In the genomic region with DNA sequence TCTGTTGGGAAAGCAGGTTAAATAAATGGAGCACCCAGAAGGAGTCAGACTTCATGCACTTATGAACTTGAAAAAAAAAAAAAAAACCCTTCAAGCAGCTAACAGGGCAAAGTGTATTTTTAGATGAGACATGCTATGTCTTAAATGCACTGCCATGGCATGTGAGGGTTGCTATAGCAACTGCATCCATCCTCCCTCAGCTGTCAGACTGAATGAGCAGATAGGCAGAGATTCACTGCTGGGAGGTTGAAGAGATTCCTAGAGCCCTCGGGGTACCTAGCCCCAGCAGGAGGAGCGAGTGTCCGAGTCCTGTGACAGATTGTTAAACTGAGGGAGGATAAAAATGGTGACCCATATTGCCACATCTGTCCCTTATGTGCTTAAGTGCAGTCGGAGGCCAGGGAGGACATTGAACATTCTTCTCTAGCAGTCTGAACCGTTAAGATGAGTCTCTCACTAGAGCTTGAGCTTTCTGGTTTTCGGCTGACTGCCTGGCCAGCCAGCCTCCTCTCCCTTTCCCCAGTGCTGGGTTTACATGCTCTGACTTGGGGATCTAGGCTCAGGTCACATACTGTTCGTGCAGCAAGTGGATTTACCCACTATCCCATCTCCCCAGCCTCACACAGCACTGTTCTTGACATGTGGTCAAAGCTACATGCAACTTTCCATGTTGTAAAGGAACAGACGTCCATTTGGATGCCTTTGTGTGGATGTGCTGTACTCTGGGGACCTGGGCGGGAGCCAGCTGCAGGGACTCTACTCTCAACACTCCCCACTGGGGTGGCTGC, we compare ENCODE assay signal across 14 mouse cellular contexts. TPM values are rescaled to one million over a fixed set of nuclear protein-coding genes. Genes with fewer than 3 reads are reported as not detected.
DNase-seq lines count a peak whose midpoint lies in the region; ATAC-seq lines count a peak whose summit lies in the region.
"Not testable (repeated sequence)": the region's sequence is repeated elsewhere in the genome, so short reads cannot be mapped to it uniquely, and the experiment has no call there.
"Had no signal": no experiment of that assay in that cellular context is flagged by ENCODE, and none has a peak within 500 bp of the region (broad histone marks: within the 10 kb centered on the region; RNA-seq: fewer than 3 reads in every experiment).

No protein-coding gene starts in this region.

- H3K9me3 ChIP-seq in forebrain, embryonic 14.5 days (replicated peaks; ENCODE audit: control insufficient read depth, low read length); hindbrain, embryonic 14.5 days (ENCODE audit: control insufficient read depth, low read length); midbrain, embryonic 11.5 days (ENCODE audit: control insufficient read depth, low read length); midbrain, embryonic 15.5 days; neural tube, embryonic 13.5 days: not testable (repeated sequence)

- 52% methylated on average over 2 of the region's 9 CpGs for WGBS in forebrain, embryonic 14.5 days
- WGBS in hindbrain, embryonic 14.5 days: 59% methylated on average over 2 of the region's 9 CpGs
- 54% methylated on average over 2 of the region's 9 CpGs for WGBS in midbrain, embryonic 11.5 days
- 58% methylated on average over 3 of the region's 9 CpGs for WGBS in midbrain, embryonic 15.5 days
- 69% methylated on average over 3 of the region's 9 CpGs for WGBS in neural tube, embryonic 13.5 days

- DNase-seq in forebrain, embryonic 14.5 days (ENCODE audit: low spot score); hindbrain, embryonic 14.5 days (ENCODE audit: low spot score); midbrain, embryonic 11.5 days (ENCODE audit: low spot score, missing footprints): not testable (repeated sequence)

- ATAC-seq in forebrain, embryonic 14.5 days: peak; percentile 86
- peak; percentile 92 for ATAC-seq in frontal cortex, adult (ENCODE audit: low TSS enrichment)
- peak; percentile 78 for ATAC-seq in hindbrain, embryonic 14.5 days (ENCODE audit: low FRiP score)
- peak; percentile 23; the same call in 1 of the 2 replicates for ATAC-seq in midbrain, embryonic 11.5 days (ENCODE audit: low FRiP score)
- peak; percentile 93 for ATAC-seq in midbrain, embryonic 15.5 days (replicated peaks)
- peak; percentile 61; the same call in 1 of the 2 replicates for ATAC-seq in neural tube, embryonic 13.5 days (ENCODE audit: low read depth)

- H3K9ac ChIP-seq in forebrain, embryonic 14.5 days (ENCODE audit: low read length); hindbrain, embryonic 14.5 days; midbrain, embryonic 11.5 days (ENCODE audit: low read length); midbrain, embryonic 15.5 days; neural tube, embryonic 13.5 days: not testable (repeated sequence)

- not testable (repeated sequence) for H3K4me1 ChIP-seq in forebrain, embryonic 14.5 days (ENCODE audit: control insufficient read depth, insufficient read depth, low read length); hindbrain, embryonic 14.5 days (replicated peaks; ENCODE audit: control insufficient read depth, insufficient read depth, low read length); midbrain, embryonic 11.5 days (ENCODE audit: control insufficient read depth, insufficient read depth, low read length); midbrain, embryonic 15.5 days; neural tube, embryonic 13.5 days (replicated peaks)

- H3K27ac ChIP-seq in forebrain, embryonic 14.5 days (ENCODE audit: low read depth, low read length); hindbrain, embryonic 14.5 days; midbrain, embryonic 11.5 days (ENCODE audit: low read depth, low read length); neural tube, embryonic 13.5 days (replicated peaks): not testable (repeated sequence)
- H3K27ac ChIP-seq in midbrain, embryonic 15.5 days: 0 out of 2 replicates have a peak overlapping the region, but pooled peaks have one; percentile 48

- not testable (repeated sequence) for H3K27me3 ChIP-seq in forebrain, embryonic 14.5 days (replicated peaks; ENCODE audit: control insufficient read depth, insufficient read depth, low read length); hindbrain, embryonic 14.5 days (ENCODE audit: control insufficient read depth, insufficient read depth, low read length); midbrain, embryonic 11.5 days (ENCODE audit: control insufficient read depth, insufficient read depth, low read length); midbrain, embryonic 15.5 days (replicated peaks); neural tube, embryonic 13.5 days

- not testable (repeated sequence) for H3K4me3 ChIP-seq in forebrain, embryonic 14.5 days (ENCODE audit: low read depth, low read length); hindbrain, embryonic 14.5 days (replicated peaks; ENCODE audit: low read length); midbrain, embryonic 11.5 days (ENCODE audit: low read depth, low read length); midbrain, embryonic 15.5 days; neural tube, embryonic 13.5 days

- not testable (repeated sequence) for H3K36me3 ChIP-seq in forebrain, embryonic 14.5 days (ENCODE audit: control insufficient read depth, insufficient read depth, low read length); hindbrain, embryonic 14.5 days (replicated peaks; ENCODE audit: control insufficient read depth, insufficient read depth); midbrain, embryonic 11.5 days (ENCODE audit: control insufficient read depth, insufficient read depth, low read length); midbrain, embryonic 15.5 days (replicated peaks); neural tube, embryonic 13.5 days

- not testable (repeated sequence) for H3K4me2 ChIP-seq in forebrain, embryonic 14.5 days (ENCODE audit: low read length); hindbrain, embryonic 14.5 days (replicated peaks); midbrain, embryonic 11.5 days; midbrain, embryonic 15.5 days; neural tube, embryonic 13.5 days

RNA-seq across cellular contexts. Expression of gene Unc93a, which starts 18.9 kb away (rescaled TPM):
- not detected in 2 replicates for polyA plus RNA-seq in forebrain, embryonic 14.5 days (2014; fragmentation: Nextera tagmentation; extraction: Ambion mirVana)
- polyA plus RNA-seq in hindbrain, embryonic 14.5 days (2014; fragmentation: Nextera tagmentation; extraction: Ambion mirVana): not detected in 2 replicates
- polyA plus RNA-seq in midbrain, embryonic 11.5 days (2014; fragmentation: Nextera tagmentation; extraction: Ambion mirVana): not detected in 2 replicates
- not detected in 2 replicates for polyA plus RNA-seq in midbrain, embryonic 15.5 days (2015; fragmentation: Nextera tagmentation; extraction: Ambion mirVana)
- not detected in 2 replicates for polyA plus RNA-seq in neural tube, embryonic 13.5 days (2015; fragmentation: Nextera tagmentation; extraction: Ambion mirVana)
- polyA plus RNA-seq: activated CD4-positive, CD25-positive, alpha-beta regulatory T cell, adult 4 months; cortical plate, adult 2 months; embryonic facial prominence, embryonic 12.5 days; forebrain, embryonic 11.5 days; heart, embryonic 12.5 days; heart, embryonic 16.5 days; hindbrain, embryonic 10.5 days; intestine, embryonic 14.5 days had no signal

RNA-seq across cellular contexts. Expression of gene Tcp10b, which starts 51.8 kb away (rescaled TPM):
- 0.08 and 0.12 TPM in 2 replicates for polyA plus RNA-seq in forebrain, embryonic 14.5 days (2014; fragmentation: Nextera tagmentation; extraction: Ambion mirVana)
- polyA plus RNA-seq in hindbrain, embryonic 14.5 days (2014; fragmentation: Nextera tagmentation; extraction: Ambion mirVana): 0.29 and 0.44 TPM in 2 replicates
- polyA plus RNA-seq in midbrain, embryonic 11.5 days (2014; fragmentation: Nextera tagmentation; extraction: Ambion mirVana): not detected in 2 replicates
- 0.13 and 0.15 TPM in 2 replicates for polyA plus RNA-seq in midbrain, embryonic 15.5 days (2015; fragmentation: Nextera tagmentation; extraction: Ambion mirVana)
- 0.33 TPM in 1 of 2 replicates, not detected in the other for polyA plus RNA-seq in neural tube, embryonic 13.5 days (2015; fragmentation: Nextera tagmentation; extraction: Ambion mirVana)
- polyA plus RNA-seq: activated CD4-positive, CD25-positive, alpha-beta regulatory T cell, adult 4 months; embryonic facial prominence, embryonic 12.5 days; heart, embryonic 12.5 days had no signal

Comparison
In these comparisons a context has a peak if more than half of its experiments do, and no peak if none do; other contexts are left out.
1. ATAC-seq: peak in every context shown above with its lines; median percentile 93 in midbrain, embryonic 15.5 days; 92 in frontal cortex, adult; 86 in forebrain, embryonic 14.5 days; 78 in hindbrain, embryonic 14.5 days; 61 in neural tube, embryonic 13.5 days; 23 in midbrain, embryonic 11.5 days.